Mouse (Mus musculus): ENCODE results near the gene Arpc5. TPM values are rescaled to one million over a fixed set of nuclear protein-coding genes. Genes with fewer than 3 reads are reported as not detected.

The Arpc5 gene
- total RNA-seq (2017) = 356 and 382 TPM in 2 replicates

DNA sequence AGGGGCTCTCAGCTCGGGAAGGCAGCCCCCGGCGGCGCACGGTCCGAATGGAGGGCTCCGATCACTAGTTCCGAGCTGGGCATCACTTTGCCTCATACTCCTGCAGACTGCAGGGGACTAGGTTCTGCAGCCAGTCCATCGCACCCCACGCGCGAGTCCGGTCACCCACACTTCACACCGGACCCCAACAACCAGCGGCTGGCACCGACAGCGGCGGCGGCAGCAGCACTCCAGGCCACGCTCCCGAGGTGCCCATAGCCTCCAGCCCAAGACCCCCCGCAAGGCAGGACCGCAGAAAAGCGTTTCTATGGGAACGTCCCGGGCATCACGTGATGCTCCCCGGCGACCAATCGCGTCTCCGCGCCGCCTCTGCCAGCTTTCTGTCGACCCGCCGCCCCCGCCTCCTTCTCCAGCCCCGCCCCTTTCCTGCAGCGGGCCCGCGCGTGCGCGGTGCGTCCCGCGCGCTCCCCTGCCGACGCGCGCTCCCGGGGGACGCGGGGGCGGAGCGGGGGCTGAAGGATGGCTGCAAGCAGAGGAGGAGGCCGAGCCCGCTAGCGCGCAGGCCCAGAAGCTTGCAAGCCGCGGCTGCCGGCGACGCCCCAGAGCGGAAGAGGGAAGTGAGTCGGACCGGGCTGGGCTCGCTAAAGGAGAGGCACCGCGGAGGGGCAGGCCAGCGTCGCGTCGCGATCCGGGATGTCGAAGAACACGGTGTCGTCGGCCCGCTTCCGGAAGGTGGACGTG, at the start of gene Arpc5, which contains the start of gene Rgl1:
Gene Arpc5, plus strand, starts transcription at position 511 of the 741 bp plus-strand sequence.
Gene Rgl1, minus strand, starts transcription at position 320 of the 741 bp plus-strand sequence.
- peak; percentile 89 for ATAC-seq (ENCODE audit: extremely low read depth, insufficient number of reproducible peaks, low FRiP score, poor library complexity, severe bottlenecking)

DNA sequence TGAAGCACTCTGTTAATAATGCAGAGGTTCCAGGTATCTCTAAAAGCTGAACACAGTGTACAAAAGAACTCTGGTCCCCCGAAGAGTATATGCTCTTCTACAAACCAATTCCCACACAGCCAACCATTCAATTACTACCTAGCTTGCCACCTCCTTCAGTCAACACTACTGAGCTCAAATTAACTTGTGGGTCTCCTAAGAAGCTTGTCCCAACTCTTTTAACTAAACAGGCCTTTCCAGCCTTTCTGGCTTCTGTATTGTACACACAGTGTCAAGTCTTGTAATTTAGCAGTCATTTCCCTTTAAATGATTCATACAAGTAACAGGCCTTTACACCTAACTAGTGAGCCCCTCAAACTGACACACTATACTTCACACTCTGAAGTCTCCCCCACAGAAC, 49.0 kb upstream of the Arpc5 start:
- no peak for ATAC-seq (ENCODE audit: extremely low read depth, insufficient number of reproducible peaks, low FRiP score, poor library complexity, severe bottlenecking)

DNA sequence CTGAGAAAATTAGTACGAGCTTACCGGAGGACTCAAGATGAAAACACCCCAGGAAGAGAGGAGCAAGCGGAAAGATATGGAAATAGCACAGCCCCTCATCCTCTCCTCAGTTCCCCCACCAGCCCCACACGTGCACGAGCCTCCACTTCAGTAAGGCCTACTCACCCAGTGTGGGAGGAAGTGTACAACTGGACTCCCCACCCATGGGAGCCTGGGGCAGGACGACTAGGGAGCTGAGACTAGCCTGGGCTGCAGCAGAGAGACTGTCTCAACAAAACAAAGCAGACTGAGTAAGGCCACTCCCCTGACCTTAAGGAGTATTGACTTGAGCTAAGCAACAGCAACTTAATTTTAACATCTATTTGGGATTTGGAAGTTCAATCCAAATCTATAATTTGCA, 48.1 kb upstream of the Arpc5 start:
- ATAC-seq (ENCODE audit: extremely low read depth, insufficient number of reproducible peaks, low FRiP score, poor library complexity, severe bottlenecking) = no peak

DNA sequence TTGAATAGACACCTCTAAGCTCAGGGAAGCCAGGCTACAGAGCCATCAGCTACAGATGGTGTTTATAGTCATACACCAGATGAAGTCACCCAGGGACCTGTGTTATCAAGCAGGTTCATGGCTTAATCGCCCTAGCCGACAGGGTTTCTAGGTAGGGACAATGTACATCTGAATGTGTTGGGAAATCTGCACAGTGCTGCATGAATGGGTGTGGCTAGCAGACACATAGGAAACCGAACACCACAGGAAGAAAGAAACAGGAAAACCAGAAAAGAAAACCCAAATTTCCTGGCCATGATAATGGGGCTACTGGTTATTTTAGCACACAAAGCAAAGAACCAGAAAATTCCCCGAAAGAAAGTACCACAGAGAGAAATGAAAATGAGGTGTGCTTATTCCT, 45.4 kb upstream of the Arpc5 start:
- ATAC-seq (ENCODE audit: extremely low read depth, insufficient number of reproducible peaks, low FRiP score, poor library complexity, severe bottlenecking) = no peak

DNA sequence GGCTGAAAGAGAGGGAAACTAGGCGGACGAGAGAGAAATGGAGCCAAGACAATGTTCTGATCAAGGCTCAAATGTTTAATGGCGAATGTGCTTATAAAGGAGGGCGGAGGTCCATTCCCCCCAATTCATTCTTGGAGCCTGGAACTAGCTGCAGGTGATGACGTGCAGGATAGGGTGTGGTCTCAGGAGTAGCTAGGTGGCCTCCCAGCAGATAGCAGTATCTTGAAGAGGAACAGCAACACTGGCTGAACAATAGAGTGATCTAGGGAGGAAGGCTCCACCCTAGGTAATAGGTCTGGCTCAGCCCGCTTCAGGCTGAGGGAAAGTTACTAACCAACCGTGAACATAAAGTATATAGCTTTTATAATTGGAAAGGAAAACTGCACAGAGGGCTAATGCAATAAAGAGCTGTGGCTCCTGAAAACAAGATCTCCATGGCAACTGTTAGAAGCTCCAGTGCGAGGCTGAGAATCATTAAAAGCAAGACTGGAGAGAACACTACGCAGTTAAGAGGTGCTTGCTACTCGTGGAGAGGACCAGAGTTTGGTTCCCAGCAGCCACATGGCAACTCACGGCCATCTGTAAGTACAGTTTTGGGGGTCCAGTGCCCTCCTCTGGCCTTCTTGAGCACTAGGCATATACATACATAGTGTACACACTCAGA, 44.7 kb upstream of the Arpc5 start:
- ATAC-seq (ENCODE audit: extremely low read depth, insufficient number of reproducible peaks, low FRiP score, poor library complexity, severe bottlenecking) = no peak

DNA sequence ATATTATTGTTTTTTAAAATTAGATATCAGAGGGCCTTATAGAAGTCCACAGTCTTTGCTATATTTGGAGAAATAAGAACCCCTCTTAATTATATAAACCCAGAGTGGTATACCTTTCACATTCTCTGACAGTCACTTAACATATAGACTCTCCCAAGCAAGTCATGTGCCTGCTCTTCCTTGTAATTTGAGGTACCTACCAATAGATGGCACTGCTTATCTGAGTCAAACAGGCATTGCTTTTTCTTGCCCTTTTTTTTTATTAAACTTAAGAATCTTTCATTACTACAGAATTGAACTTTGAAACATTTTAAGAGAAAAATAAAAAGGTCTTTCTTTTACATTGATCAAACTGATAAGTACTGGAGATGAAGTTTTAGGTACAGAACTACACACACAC, 42.1 kb upstream of the Arpc5 start:
- peak; percentile 61; the same call in 1 of the 2 replicates for ATAC-seq (ENCODE audit: extremely low read depth, insufficient number of reproducible peaks, low FRiP score, poor library complexity, severe bottlenecking)

DNA sequence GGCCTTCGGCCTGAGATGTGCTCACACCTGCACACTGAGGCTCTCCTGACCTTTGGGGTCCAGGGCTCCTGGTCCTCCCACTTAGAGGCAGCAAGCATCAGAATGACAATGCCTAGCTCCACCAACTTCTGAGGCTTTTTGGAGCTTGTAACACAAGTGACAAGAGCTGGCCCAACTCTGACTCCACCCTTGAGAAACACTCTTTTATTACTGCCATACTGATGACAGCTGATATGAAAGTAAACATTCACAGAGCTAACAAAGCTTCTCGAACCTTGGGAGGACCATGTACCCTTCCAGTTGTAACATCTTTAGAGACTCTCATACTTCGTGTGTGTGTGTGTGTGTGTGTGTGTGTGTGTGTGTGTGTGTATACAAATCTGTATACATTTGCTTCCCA, 40.2 kb upstream of the Arpc5 start:
- no peak for ATAC-seq (ENCODE audit: extremely low read depth, insufficient number of reproducible peaks, low FRiP score, poor library complexity, severe bottlenecking)

DNA sequence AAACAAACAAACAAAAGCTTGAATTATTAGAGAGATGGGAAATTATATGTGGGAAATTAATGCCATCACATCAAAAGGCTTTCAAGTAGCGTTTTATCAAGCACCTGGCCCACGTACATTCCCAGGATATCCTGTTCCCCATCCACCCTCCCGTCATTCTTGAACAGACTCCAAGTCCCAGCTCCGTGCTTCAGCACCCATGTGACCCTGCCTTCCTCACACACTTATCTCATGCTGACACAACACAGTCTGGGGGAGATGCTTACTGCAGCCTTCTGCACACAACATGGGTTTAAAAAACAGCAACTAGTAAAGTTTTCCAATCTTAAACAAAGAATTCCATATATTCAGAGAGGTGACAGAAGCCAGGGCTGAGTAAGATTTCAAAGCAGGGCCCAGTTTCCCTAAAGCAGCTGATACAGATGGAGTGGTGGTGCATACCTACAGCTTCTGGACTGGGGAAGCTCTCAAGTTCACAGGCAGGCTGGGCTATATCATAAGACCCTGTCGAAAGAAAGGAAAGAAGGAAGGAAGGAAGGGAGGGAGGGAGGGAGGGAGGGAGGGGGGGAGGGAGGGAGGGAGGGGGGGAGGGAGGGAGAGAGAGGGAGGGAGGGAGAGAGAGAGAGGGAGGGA, 38.6 kb upstream of the Arpc5 start:
- no peak for ATAC-seq (ENCODE audit: extremely low read depth, insufficient number of reproducible peaks, low FRiP score, poor library complexity, severe bottlenecking)

DNA sequence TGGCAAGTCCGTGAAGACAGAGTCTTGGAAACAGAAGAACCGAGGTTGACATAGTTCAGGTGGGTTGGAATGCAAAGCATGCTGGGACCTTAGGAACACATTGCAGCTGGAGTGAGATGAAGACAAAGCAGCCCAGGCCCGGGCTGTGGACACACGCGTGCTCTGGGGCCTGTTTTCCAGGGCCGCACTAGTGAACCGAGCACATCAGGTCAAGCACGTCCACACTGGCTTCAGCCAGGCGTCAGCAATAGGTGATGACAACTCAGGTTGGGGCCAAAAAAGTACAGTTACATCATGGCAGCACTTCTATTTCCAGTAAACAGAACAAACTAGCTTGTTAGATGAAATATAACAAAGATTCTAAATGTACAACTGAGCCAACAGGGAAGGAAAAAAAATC, 27.5 kb upstream of the Arpc5 start:
- no peak for ATAC-seq (ENCODE audit: extremely low read depth, insufficient number of reproducible peaks, low FRiP score, poor library complexity, severe bottlenecking)

DNA sequence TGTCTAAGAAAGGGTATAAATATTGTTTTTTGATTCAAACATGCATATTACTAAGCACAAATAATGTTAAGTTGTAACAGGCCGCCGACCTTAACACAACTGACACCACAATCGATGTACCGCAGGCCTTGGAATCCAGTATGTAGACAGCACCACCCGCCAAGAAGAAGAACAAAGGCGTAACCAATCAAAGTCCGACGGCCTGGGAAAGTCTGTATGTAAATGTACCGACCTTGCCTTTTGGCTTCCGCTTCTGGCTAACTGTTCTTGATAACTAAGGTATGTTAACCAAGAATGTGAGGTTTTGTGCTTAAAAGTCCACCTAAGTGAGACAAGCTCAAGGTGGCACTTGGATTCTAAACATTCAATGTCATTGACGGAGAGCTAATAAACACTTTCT, 27.0 kb upstream of the Arpc5 start:
- no peak for ATAC-seq (ENCODE audit: extremely low read depth, insufficient number of reproducible peaks, low FRiP score, poor library complexity, severe bottlenecking)

DNA sequence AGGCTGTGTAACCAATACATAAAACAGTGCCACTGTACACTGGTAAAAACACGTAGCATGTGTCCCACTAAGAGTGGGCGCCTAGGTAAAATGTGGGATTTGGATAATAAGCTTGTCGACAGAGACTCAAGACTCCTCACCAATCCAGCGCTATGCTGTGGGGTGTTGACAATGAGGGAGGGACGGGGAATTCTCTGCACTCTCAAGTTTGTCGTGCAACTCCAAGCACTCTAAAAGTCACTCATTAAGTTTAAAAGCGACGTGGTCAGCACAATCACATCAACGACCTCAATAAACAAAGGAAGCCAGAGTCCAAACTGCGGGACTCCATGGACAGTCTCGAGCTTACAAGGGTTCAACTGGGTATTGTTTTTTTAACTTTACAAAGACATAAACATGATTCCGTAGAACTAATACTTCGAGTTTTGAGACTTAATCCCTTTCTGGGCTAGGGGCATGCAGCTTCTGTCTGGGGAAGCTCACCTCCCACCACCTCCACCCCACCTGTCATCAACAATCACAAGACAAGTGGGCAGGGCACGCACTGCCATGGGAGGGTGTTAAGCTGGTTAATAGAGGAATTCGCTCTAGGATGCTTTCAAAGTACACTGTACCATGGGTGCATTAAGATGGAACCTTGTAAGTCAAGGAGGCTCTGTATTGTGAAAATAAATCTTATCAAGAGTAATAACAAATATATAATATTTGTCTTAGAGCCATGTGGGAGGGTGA, 23.1 kb upstream of the Arpc5 start:
- ATAC-seq (ENCODE audit: extremely low read depth, insufficient number of reproducible peaks, low FRiP score, poor library complexity, severe bottlenecking) = no peak

DNA sequence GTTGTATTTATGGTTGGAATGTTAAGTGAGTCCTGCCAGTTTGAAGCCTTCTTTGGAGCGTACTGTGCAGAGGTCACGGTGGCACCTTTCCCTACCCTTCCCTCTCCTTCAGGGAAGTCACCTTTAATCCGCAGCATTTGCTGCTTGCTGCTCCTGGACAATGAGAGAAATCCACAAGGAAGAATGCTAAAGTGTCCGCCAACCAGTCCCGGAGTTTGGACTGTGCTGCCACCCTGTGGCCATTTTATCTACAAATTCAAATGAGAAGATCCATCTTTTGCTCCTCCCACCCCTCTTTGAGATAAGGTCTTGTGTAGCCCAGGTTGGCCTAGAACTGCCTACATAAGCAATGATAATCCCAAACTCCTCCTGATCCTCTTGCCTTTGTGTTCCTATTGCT, 19.9 kb upstream of the Arpc5 start:
- ATAC-seq (ENCODE audit: extremely low read depth, insufficient number of reproducible peaks, low FRiP score, poor library complexity, severe bottlenecking) = peak; percentile 53; the same call in 1 of the 2 replicates

DNA sequence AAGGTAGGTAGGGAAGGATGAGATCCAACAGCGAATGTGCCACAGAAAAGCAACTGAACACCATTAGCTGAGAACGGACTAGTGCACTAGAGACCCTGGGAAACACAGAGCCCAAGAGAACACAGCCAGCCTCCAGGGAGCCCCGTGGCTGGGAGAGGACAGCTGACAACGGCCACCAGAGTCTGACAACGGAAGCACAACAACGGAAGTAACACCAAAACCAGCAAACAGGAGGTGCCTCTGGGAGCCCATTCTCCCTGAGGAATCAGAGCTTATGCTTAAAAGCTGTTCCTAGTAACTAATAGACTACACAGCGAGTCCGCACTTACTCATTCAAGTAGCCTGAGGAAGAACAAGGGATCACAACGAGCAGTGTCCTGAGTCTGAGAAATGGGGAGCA, 17.1 kb upstream of the Arpc5 start:
- ATAC-seq (ENCODE audit: extremely low read depth, insufficient number of reproducible peaks, low FRiP score, poor library complexity, severe bottlenecking) = 0 out of 2 replicates have a peak, but pooled peaks have one; percentile 24

DNA sequence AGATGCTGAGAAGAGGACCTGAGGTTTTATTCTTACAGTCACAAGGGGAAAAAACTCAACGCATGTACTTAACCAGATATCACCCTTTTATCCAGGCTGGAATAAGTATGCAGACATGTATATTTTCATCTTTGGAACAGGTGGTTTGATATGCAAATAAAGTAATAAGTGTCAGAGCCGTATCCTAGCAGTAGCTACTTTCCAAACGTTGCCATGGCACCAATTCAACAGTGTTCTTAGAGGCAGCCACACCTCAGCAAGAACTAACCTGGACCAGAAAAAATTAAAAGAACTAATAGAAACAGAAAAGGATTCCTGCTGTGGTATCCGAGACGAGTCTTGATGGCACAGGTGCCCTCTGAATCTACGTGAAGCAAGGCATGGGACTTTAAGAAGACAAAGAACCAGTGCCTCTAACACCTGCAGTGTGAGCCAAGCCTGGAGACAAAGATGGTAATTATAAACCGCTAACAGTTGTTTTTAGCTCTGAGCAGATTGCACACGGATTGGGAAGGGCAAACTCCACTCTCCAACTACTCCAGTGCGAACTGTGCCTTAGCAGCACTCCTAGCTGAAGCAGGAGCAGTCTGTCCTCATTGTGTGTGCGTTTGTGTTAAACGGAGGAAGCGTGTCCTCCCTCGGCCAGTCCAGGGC, 15.9 kb upstream of the Arpc5 start, which contains the start of gene Apobec4:
Gene Apobec4, plus strand, starts transcription at position 240 of the 654 bp plus-strand sequence.
- no peak for ATAC-seq (ENCODE audit: extremely low read depth, insufficient number of reproducible peaks, low FRiP score, poor library complexity, severe bottlenecking)

DNA sequence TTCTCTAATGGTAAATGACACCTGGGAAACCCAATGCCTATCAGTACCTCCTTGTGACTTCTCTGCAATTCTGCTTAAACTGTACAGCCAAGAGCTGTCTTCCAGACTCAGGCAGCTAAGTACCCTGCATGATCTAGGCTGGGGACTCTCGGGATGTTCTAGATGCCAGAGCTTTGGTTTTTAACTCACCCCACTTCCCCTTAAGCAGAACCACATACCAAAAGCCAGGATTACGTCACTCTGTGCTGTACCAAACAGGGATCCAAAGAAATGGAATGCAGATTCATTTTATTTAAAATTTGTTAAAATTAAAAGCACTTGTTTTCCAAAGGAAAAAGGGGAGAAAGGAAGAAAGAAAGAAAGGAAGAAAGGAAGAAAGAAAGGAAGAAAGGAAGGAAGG, 4.6 kb upstream of the Arpc5 start:
- no peak for ATAC-seq (ENCODE audit: extremely low read depth, insufficient number of reproducible peaks, low FRiP score, poor library complexity, severe bottlenecking)

DNA sequence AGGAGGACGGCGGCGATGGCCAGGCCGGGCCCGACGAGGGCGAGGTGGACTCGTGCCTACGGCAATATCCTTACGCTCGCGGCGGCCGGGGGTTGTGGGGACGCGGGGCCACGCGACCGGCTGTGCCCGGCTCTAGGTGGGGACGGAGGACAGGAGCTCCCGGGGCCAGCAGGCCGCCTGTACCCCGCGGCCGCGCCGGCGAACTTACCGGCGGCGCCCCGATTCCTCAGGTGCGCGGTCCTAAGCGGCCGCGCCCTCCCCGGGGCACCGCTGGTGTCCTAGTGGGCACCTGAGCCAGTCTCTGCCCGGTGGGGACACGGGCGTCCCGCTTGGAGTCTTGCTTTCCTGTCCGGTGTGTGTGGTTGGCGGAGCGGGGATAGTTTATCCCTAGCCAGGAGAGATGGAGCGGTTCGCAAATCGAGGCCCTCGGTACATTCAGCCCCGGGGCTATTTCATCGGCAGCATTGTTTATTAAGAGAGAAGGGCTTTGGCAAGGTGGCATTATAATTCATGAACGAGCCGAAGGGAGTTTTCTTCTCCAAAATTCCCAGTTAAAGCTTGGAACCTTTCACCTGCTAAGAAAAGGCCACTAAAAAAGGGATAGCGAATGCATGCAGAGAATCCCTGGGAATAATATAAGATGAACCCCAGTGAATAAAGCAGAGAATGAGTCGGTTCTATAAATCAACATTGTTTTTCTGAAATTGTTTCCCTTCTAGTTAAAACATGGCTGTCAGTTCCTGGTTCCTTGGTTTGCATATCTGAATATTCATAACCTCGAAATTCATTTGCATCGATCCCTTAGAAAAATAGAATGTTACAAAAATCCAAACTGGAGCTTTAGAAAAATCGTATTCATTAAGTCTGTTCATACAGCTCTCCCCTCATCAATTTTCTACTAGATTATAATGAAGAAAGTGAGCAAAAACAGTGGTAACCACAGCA, 734 bp downstream of the Arpc5 start:
- no peak for ATAC-seq (ENCODE audit: extremely low read depth, insufficient number of reproducible peaks, low FRiP score, poor library complexity, severe bottlenecking)

DNA sequence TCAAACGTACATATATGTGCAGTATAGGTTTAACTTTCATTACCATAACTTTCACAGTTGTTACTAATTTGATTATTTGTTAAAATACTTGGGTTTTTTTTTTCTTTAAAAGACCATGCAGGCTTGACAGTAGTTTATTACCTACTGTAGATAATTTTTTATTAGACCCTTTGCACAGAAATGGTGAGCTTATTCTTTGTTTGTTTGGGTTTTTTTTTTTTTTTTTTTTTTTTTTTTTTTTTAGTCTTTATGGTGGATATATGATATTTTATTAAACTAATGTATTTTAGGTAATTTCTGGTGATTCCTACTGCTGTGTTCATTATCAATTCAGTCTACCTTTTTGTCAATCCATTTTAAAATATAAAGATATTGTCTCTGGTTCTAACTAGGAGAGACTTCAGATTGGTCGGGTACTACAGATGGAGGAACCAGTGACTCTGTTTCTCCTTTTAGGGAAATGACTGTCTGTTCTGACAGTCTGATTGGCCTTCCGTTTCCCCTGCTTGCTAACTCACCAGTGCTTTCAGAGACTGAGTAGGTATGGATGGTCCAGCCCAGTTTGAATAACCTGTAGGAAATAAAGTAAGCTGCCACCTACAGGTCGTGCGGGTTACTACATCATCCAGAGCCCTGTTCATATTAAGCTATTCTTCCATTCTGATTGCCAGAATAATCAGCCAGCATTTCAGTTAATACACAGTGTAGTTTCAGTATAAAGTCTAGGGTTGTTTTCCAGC, 1.6 kb downstream of the Arpc5 start:
- peak; percentile 83 for ATAC-seq (ENCODE audit: extremely low read depth, insufficient number of reproducible peaks, low FRiP score, poor library complexity, severe bottlenecking)
